Mouse (Mus musculus) frontal cortex, adult (tissue): ENCODE measurements around the gene BC025446.
"Not testable (repeated sequence)": the region's sequence is repeated elsewhere in the genome, so short reads cannot be mapped to it uniquely, and the experiment has no call there.

Experiments
- ATAC-seq: cut with Nextera tagmentation; 2 replicates; pipeline ENCODE4 v1.9.2; 2017; ENCODE audit warnings: mild to moderate bottlenecking, moderate library complexity, mixed read lengths; ENCODE audit not compliant: low TSS enrichment

The BC025446 gene

GRCm38 (mm10) chr15:75215778-75216691 is at the start of gene BC025446:
Gene BC025446, plus strand, starts transcription at chr15:75216376.
- no peak for ATAC-seq

- ATAC-seq: peak; percentile 70; the same call in 1 of the 2 replicates
These were observed 40.7 kb upstream of the BC025446 start for GRCm38 (mm10) chr15:75175506-75175905.

GRCm38 (mm10) chr15:75186291-75186690 is 29.9 kb upstream of the BC025446 start:
- no peak for ATAC-seq

GRCm38 (mm10) chr15:75189116-75189515 is 27.1 kb upstream of the BC025446 start:
- no peak for ATAC-seq

- not testable (repeated sequence) for ATAC-seq
These were observed 25.6 kb upstream of the BC025446 start for GRCm38 (mm10) chr15:75190560-75190959.

- ATAC-seq: no peak
These were observed 655 bp downstream of the BC025446 start for GRCm38 (mm10) chr15:75216831-75217230.

- no peak for ATAC-seq
These were observed 5.8 kb downstream of the BC025446 start for GRCm38 (mm10) chr15:75221942-75222341.

- no peak for ATAC-seq
These were observed 21.6 kb downstream of the BC025446 start for GRCm38 (mm10) chr15:75237736-75238288.

GRCm38 (mm10) chr15:75240558-75240957 is 24.4 kb downstream of the BC025446 start:
- no peak for ATAC-seq

- ATAC-seq: no peak
These were observed 26.8 kb downstream of the BC025446 start for GRCm38 (mm10) chr15:75242756-75243640.

GRCm38 (mm10) chr15:75254671-75255070 is 38.5 kb downstream of the BC025446 start:
- no peak for ATAC-seq

GRCm38 (mm10) chr15:75265863-75266262 is 49.7 kb downstream of the BC025446 start:
- ATAC-seq: no peak

- ATAC-seq: no peak
These were observed 50.5 kb downstream of the BC025446 start for GRCm38 (mm10) chr15:75266626-75267025.

GRCm38 (mm10) chr15:75268121-75268520 is 51.9 kb downstream of the BC025446 start, which contains the start of gene Ly6f:
Gene Ly6f, plus strand, starts transcription at chr15:75268421.
- ATAC-seq: no peak

- no peak for ATAC-seq
These were observed 53.0 kb downstream of the BC025446 start for GRCm38 (mm10) chr15:75268916-75269829.

GRCm38 (mm10) chr15:75270169-75270568 is 54.0 kb downstream of the BC025446 start:
- ATAC-seq: no peak

GRCm38 (mm10) chr15:75270691-75271362 is 54.7 kb downstream of the BC025446 start:
- no peak for ATAC-seq

GRCm38 (mm10) chr15:75271426-75271825 is 55.2 kb downstream of the BC025446 start:
- no peak for ATAC-seq

- no peak for ATAC-seq
These were observed 55.7 kb downstream of the BC025446 start for GRCm38 (mm10) chr15:75271891-75272290.
